Mouse (Mus musculus): ENCODE measurements around the gene Minos1. TPM values are rescaled to one million over a fixed set of nuclear protein-coding genes. Genes with fewer than 3 reads are reported as not detected.

Gene Minos1
- polyA plus RNA-seq, 2 experiments from 2014 or later = 358 to 400 TPM

- ATAC-seq = no peak
Observed at GRCm38 (mm10) chr4:139057291-139057690, 73.6 kb downstream of the Minos1 start.

DNA sequence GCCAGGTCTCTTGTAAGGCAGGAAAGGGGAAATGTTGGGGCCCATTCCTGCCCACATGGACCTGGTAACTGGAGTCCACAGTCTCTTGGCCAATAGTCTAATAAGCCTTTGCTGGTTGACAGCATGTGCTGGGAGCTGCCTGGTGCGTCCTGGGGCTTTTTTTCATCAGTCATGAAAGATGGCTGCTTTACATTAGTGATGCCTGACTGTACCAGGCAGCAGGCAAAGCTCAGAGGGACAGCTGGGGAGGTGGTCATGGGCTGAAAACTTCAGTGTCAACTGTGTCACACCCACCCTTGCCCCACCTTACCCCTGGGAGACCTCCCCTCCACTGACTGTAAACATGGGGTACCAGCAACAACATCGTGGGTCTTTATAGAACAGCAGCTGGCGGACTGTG is 75.2 kb downstream of the Minos1 start:
- ATAC-seq = no peak

DNA sequence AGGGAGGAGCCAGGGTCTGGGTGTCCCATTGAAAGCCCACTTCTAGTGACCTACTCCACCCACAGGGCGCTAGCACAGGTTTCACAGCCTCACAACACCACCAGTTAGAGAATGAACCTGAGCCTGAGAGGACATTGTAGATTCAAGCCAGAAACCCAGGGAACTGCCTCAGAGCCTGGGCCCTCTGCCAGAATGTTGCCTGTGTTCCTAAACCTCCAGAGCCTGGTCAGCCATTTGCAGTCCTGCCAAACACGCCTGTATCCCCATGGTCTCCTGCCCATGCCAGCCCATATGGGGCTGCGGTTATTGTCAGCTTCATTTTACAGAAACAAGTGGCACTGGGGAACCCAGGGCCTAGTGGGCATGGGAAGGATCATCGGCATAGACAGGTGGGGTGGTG is 75.6 kb downstream of the Minos1 start:
- no peak for ATAC-seq

DNA sequence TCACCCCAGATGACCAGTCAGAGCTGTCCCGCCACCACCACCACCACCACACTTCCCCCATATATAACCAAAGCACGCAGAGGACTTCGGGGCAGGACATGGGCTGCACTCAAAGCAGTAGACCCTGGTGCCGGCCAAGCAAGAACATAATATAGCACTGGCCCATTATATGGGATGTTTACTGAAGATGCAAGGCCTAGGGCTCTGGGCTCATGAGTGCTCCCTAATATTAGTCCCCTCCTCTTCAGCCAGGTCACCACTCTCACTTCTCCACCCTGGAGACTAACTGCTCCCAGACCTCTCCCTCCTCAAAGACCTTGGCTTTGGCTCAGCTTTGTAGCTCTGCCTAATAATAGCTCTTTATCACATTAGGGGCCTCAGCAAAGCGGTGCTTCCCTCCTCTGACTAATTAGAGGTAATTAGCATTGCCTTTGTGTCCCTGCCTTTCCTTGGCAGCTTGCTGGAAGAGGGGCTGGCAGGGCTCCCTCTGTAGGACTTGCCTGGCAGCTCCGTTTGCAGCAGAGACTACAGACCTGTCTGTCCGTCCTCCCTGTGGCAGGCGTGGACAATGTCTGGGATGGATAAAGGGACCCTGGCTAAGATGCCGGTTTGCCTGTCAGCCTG is 76.5 kb downstream of the Minos1 start:
- no peak for ATAC-seq

DNA sequence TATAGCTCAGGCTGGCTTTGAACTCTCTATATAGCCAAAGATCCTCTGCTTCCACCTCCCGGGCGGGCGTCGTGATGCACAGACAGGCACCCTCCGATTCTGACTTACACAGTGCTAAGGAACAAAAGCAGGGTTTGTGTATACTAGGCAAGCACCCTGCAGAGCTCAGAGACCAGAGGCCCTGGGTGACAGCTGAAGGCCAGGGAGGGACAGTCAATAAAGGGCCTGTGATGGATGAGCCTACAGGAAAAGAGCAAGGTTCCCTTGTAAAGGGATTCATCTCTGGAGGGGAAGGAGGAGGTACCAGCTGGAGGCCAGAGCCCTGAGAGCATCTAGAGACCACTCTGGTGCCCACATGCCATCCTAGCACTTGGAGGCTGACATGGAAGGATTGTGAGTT is 77.5 kb downstream of the Minos1 start:
- no peak for ATAC-seq

DNA sequence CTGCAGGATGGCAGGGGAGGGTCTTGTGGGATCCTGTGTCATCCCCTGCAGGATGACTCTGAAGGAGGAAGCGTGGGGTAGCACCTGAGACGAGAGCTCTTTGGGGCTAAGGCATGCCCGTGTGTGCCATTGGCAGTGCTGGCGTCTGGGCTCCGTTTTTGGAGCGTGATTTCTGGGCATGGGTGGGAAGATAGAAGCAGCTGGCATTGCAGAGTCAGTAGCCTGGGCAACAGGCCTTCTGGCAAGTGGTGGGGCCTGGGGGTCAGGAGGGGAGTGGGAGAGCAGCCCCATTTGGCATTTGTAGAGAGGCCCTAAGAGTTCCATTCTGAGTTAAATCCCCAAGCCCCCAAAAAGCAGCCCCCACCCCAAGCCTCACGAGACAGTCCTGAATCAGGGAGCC is 78.1 kb downstream of the Minos1 start:
- ATAC-seq = no peak

Other genes starting within 250 kb of the Minos1 start
- gene Otud3, start 217.2 kb downstream of the Minos1 start, polyA plus RNA-seq (2017; shearing (Covaris generic)) = under 1 TPM in 1 of 2 experiments, not detected in 1; 0.66 TPM
- gene Rnf186, start 164.0 kb downstream of the Minos1 start, polyA plus RNA-seq (2017; shearing (Covaris generic)) = not detected
- gene Tmco4, start 158.2 kb downstream of the Minos1 start, polyA plus RNA-seq (2017; shearing (Covaris generic)) = 10 to 100 TPM; 19.1 to 32.4 TPM
- gene Htr6, start 55.5 kb downstream of the Minos1 start, polyA plus RNA-seq (2017; shearing (Covaris generic)) = not detected
- gene Nbl1, start 38.1 kb downstream of the Minos1 start, polyA plus RNA-seq (2017; shearing (Covaris generic)) = under 1 TPM in 1 of 2 experiments, not detected in 1; 0.27 TPM
- 100 to 1,000 TPM; 633 to 647 TPM for gene Capzb, start 61.8 kb upstream of the Minos1 start, polyA plus RNA-seq (2017; shearing (Covaris generic))
- gene Pqlc2, start 179.6 kb upstream of the Minos1 start, polyA plus RNA-seq (2017; shearing (Covaris generic)) = 1 to 10 TPM; 7.6 to 9.9 TPM
- 1 to 10 TPM; 7.5 to 8.2 TPM for gene Akr7a5, start 179.6 kb upstream of the Minos1 start, polyA plus RNA-seq (2017; shearing (Covaris generic))
- gene Mrto4, start 221.5 kb upstream of the Minos1 start, polyA plus RNA-seq (2017; shearing (Covaris generic)) = 10 to 100 TPM; 39.1 to 56.7 TPM
- gene Emc1, start 221.5 kb upstream of the Minos1 start, polyA plus RNA-seq (2017; shearing (Covaris generic)) = 10 to 100 TPM; 19.9 to 20.6 TPM
- gene Ubr4, start 221.5 kb upstream of the Minos1 start, polyA plus RNA-seq (2017; shearing (Covaris generic)) = 10 to 100 TPM; 40.6 to 63.7 TPM